Mouse (Mus musculus): Measurements from ENCODE around the gene Fam81b. TPM values are rescaled to one million over a fixed set of nuclear protein-coding genes. Genes with fewer than 3 reads are reported as not detected.

Fam81b gene
- not detected for polyA plus RNA-seq (2017; shearing (Covaris generic))

GRCm38 (mm10) chr13:76304637-76305122, at the start of gene Fam81b:
Gene Fam81b, minus strand, starts transcription at chr13:76305072.

Other genes with a start within 250 kb of the Fam81b start
- not detected for gene Gpr150, start 248.1 kb downstream of the Fam81b start, polyA plus RNA-seq (2017; shearing (Covaris generic))
- gene Arsk, start 206.4 kb downstream of the Fam81b start, polyA plus RNA-seq (2017; shearing (Covaris generic)) = 5.5 TPM
- gene Ttc37, start 206.3 kb downstream of the Fam81b start, polyA plus RNA-seq (2017; shearing (Covaris generic)) = 18.5 TPM
- gene Mctp1, start 79.5 kb upstream of the Fam81b start, polyA plus RNA-seq (2017; shearing (Covaris generic)) = 12.1 TPM

Data from CD4-positive, CD25-positive, alpha-beta regulatory T cell (primary cell).